Mouse (Mus musculus) T-helper 1 cell (primary cell): ENCODE measurements at regions not wholly inside any gene's neighbourhood (a gene's known extent, or its start where the extent isn't known, plus 50 kb on each side); places are given as distances from the start of the nearest gene placed in this dataset.
"Not testable (repeated sequence)": the region's sequence is repeated elsewhere in the genome, so short reads cannot be mapped to it uniquely, and the experiment has no call there.

ENCODE experiments used
- in situ Hi-C: fragments of 300-600 bp; cut with MboI, MseI; formaldehyde crosslinking; loops from one replicate; pipeline ENCODE4 v1.15.1; 2025; ENCODE audit warnings: high pct_unique_total_duplicates

DNA sequence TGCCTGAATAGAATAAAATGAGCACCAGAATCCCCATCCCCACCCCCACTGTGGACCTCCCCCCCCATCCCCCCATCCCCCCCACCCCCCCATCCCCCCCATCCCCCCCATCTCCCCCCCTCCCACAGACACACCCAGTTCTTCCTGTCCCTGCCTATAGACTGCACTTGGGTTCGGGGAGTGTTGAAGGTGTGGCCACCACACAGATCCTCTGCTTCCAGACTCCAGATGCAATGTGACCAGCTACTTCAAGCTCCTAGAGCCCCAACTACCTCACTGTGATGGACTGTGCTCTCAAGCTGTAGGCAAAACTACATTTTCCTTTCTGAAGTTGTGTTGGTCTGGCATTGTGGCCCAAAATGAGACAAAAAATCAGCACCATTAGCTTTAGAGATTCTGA, 138.3 kb upstream of the Rybp start:
- in situ Hi-C loops = no loop called here

GRCm38 (mm10) chr6:100424788-100425403, 137.6 kb upstream of the Rybp start:
- in situ Hi-C loops = no loop called here

- in situ Hi-C loops = no loop called here
Observed at GRCm38 (mm10) chr6:100424181-100424580, 136.9 kb upstream of the Rybp start.

DNA sequence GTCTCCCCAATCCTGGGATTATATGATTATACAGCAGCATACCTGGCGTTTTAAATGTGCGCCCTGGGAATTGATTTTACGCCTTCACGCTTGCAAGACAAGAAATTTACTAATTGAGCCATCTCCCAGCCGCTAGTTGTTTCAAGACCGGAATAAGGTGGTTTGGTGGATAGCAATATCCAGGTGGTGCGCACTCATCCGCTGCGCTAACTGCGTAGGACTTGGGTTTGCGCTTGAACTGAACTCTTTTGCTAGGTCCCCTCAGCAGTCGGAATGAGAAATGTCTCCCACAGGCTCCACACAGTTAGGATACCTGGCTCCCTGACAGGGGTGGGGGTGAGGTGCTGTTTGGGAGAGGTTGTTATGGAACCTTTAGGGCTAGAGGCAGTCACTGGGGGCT, 136.4 kb upstream of the Rybp start:
- in situ Hi-C loops = no loop called here

DNA sequence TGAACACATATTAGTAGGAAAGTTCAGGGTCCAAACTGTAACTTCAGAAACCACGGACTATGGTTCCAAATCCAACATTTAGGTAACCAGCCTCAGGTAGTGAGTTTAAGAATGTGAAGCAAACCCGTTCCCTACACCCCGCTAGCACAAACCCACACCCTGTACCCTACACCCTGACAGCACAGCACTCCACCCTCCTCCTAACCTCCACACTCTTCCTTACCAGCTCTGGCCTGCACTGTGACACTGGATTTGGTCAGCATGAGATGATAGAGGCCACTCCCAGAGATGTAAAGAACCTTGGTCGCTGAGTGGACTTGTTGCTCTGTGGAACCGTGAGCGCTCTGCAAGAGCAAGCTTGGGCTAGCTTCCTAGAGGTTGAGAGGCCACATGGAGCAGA, 135.3 kb upstream of the Rybp start:
- in situ Hi-C loops = no loop called here

DNA sequence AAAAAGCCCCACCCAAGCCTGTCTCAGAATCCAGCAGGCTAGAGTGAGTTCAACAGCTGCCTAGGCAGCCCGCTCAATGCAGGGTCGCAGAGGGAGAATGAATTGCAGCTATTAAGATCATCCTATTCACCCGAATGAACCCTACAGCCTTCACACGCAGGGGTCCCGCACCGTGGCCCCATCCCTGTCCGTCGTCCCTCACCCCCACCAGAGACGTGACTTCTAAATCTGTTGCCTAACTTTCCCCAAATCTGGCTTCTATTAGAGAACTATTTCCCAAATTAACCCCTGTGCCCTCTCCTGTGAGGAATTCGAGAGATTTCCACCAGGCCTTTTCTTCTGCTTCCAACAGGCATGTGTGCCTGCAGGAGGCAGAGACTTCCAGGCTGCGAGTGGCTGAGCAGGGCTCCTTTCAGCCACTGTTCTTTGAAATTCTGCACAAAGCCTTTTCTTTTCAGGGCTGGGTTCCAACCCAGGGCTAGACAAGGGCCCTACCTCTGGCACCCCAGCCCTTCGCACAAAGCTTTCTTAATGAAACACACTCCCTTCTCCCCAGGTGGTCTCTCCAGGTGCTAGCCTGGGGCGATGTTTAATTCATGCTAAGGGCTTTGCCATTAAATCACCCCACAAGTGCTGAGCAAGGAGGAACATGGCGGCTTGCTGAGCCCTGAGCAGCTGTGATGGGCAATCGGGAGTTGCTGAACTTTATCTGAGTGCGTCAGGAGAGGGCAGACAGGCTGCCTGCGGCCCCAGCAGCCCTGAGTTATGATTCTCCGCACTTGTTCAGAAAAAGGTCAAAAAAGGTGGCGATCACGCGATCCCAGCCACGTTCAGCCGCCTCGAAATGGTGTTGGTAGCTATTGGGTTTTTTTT, 134.7 kb upstream of the Rybp start:
- in situ Hi-C loops = no loop called here

DNA sequence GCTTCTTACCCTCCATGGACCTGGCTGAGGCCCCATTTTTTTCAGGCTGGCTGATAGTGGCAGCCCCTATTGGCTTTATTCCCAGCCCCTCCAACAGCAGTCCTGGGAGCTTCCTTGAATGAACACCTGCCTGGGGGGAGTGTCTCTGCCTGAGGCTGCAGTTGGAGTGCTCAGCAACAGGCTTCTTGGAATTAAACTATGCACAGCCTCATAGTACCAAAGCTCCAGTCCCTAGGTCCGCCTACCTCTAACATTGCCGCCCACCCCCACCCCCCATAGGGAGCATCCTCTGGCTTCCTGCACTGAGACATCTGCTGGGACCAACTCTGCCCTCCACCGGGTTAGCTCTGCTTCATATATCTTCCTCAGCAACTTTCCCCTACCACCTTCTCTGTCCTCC, 133.3 kb upstream of the Rybp start:
- in situ Hi-C loops = no loop called here

DNA sequence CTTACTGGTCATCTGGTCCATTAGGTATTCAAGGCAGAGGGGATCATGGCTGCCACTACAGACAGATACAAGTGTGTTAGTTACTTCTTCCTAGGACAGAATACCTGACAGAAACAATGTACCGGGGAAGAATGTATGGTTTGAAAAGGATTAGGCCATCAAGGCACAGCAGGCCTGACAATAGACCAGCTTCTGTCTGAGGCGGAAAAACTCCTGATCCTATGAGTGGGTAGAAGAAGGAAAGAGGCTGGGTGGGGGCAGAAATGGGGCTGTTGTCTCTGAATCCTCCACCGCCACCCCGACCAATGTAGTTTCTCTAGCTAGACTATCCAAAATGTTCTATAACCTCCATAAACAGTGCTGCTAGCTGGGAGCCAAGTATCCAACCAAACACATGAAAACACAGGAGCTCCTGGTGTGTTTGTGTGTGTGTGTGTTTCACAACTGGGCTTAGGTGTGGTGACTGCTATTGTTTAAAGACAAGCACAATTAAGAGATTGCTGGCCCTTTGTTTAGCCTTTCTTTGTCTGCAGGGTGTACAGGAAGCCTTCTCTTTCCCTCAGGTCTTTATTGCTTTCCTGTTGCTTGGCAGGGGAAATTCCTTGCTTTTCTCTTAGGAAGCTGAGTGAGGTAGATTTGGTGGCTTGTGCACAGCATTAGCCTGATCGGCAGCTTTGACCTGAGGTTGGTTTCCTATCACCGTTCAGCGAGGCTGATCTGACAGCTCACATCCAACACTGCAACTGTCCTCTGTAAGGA, 132.7 kb upstream of the Rybp start:
- in situ Hi-C loops = no loop called here

- in situ Hi-C loops = no loop called here
Observed at GRCm38 (mm10) chr6:100416046-100416445, 128.8 kb upstream of the Rybp start.

GRCm38 (mm10) chr6:100415514-100415913, 128.2 kb upstream of the Rybp start:
- in situ Hi-C loops = no loop called here

DNA sequence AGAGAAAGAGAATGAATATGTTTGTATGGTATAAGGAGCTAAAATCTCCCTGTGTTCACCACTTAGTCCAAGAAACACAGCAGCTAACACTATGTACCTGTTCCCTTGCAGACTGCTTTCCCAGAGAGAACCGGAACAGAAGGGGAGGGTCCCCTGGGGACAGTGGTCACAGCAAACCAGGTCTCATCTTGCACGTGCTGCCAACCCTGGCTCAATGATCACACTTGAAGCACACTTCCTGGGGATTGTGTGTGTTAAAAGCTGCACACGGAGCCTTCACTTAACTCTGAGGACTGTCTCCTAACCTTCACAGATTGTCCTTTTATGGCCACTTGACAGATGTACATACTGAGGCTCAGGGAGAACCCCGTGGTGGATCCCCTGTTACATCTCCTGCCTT, 127.6 kb upstream of the Rybp start:
- in situ Hi-C loops = no loop called here

DNA sequence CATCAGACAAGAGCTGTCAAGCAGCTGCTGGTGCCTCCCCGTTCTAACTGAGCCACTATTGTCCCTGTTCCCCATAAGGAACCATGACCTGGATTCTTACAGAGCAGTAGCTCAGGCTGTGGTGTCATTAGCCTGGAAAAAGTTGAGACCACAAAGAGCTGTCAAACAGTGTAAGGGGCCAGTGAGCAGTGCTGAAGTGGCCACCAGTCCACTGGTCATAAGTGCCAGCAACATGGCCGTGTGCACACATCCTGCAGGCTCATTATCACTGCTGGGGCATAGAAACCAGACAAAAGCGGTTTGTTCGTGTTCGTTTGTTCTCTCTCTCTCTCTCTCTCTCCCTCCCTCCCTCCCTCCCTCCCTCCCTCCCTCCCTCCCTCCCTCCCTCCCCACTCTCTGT, 125.2 kb upstream of the Rybp start:
- in situ Hi-C loops = no loop called here

DNA sequence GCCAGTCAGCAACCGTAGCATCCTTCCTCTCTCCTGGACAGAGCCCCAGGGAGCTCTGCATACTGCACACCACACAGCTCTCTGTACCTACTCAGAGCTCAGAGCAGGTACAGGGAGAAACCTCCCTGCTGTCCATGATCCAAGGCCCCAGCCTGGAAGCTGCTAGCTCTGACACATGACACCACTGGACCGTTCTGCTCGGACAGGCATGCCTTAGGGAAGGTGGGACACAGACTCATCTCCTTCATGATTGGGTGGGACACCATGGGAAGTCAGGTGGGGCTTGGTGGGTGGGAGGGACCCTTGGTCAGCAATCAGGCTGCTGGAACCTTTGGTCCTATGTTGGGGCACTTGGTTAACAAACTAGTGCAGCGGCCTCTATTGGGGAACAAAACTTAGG, 124.7 kb upstream of the Rybp start:
- in situ Hi-C loops = no loop called here

DNA sequence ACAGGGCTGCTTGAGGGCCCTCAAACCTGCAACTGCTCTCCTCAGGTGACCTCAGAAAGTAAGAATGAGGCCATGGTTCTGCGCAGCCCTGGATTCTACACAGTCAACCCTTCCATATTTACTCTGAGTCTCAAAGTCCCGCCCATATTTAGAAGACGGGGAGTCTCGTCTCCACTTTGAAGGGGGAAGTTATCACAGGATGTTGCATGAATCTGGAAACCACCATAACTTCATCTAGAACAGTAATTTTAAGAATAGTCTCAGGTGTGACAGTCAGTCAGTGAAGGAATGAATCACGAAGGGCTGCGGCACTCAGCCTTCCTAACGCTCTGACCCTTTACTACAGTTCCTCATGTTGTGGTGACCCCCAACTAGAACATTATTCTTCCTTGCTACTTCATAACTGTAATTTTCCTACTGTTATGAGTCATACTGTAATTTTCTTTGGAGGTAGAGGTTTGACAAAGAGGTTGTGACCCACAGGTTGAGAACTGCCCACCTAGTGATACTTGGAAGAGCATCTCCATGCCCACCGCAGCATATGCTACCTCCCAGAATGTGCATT, 122.9 kb upstream of the Rybp start:
- in situ Hi-C loops = no loop called here

GRCm38 (mm10) chr6:100408826-100409225, 121.5 kb upstream of the Rybp start:
- in situ Hi-C loops = no loop called here

- in situ Hi-C loops = no loop called here
Observed at GRCm38 (mm10) chr6:100406504-100406903, 119.2 kb upstream of the Rybp start.

GRCm38 (mm10) chr6:100404161-100404560, 116.9 kb upstream of the Rybp start:
- in situ Hi-C loops = no loop called here

DNA sequence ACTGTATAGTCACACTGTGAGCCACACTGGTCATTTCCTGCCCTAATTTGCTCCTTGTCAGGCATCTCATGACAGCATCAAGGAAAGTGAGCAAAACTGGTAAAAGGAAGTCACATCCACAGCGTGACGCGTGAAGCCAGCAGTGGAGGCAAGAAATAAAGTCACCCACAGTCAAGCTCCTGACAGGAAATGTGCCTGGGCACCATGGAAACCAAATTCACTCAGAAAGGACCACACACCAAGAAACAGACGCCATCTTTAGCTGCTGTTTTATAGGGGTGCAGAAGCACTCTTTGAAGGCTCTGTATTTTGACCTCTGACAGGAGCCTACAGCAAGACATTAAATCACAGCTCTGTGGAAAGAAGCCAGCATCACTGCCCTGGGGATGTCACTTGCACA, 115.4 kb upstream of the Rybp start:
- in situ Hi-C loops = no loop called here

DNA sequence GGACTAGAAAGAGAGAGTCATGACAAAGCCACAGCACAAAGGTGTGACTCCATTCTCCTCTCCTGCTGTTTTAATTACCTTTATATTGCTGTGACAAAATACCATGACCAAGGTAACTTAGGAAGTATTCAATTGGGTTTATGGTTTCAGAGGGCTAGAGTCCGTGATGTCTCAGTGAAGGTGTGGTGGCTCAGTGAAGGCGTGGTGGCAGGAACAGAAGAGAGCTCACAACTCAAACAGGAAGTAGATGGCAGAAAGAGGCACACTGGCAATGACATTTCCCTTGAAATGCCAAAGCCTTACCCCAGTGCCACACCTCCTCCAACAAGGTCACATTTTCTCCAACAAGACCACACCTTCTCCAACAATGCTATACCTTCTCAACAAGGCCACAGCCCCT, 114.4 kb upstream of the Rybp start:
- in situ Hi-C loops = no loop called here

GRCm38 (mm10) chr6:100399387-100399786, 112.1 kb upstream of the Rybp start:
- in situ Hi-C loops = not testable (repeated sequence)

- in situ Hi-C loops = no loop called here
Observed at GRCm38 (mm10) chr6:100396311-100397200, 109.3 kb upstream of the Rybp start.
